Mouse (Mus musculus) erythroid progenitor cell, adult 5-6 weeks (primary cell): ENCODE data around the gene Peli2. TPM values are rescaled to one million over a fixed set of nuclear protein-coding genes. Genes with fewer than 3 reads are reported as not detected.
"Not testable (repeated sequence)": the region's sequence is repeated elsewhere in the genome, so short reads cannot be mapped to it uniquely, and the experiment has no call there.

Source experiments
- ATAC-seq: replicated peaks from 2 replicates; pipeline ENCODE4 v1.8.0; 2016; ENCODE audit warnings: moderate number of reproducible peaks, mild to moderate bottlenecking, moderate TSS enrichment, inconsistent platforms; ENCODE audit not compliant: poor library complexity, low FRiP score, severe bottlenecking
- total RNA-seq, 2 experiments: library from RNA; stranded (forward) in 1 of 2; stranded (reverse) in 1 of 2; fragments of 150-400 nt in 1 of 2; fragments of 186-747, 209-891 nt in 1 of 2; gene quantifications; 2 replicates each; pipeline versions ENCODE4 v1.2.3 to v1.2.4; 2015 to 2017; ENCODE audit warnings: low replicate concordance in 2 of 2

The Peli2 gene
- 0.72 and 2.5 TPM in 2 replicates for total RNA-seq (2015; ENCODE audit: low replicate concordance)
- total RNA-seq (2017; ENCODE audit: low replicate concordance), result 0.64 and 1.1 TPM in 2 replicates

- no peak for ATAC-seq
Measured at GRCm38 (mm10) chr14:48120752-48121528, at the start of gene Peli2. Gene Peli2, plus strand, starts transcription at chr14:48120823.

GRCm38 (mm10) chr14:48072104-48072503, 48.5 kb upstream of the Peli2 start:
- ATAC-seq, result no peak

- no peak for ATAC-seq
Measured at GRCm38 (mm10) chr14:48073247-48074161, 47.1 kb upstream of the Peli2 start.

DNA sequence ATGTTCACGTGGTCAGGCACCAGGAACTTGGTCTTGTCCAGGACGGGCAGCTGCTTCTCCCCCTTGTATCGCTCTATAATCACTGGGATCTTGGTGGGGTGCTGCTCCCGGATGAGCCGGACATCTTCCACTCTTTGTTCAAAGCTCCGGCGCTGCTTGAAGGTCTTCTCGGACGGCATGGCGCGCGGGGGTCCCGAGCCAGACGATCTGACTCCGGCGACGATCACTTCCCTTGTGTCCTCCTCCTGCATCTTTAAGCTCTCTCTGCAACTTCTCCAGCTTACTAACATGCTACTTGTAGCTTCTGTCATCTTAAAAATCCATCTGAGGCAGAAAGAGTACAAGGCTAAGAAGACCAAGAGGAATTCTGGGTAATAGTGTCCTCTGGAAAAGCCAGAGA, 41.0 kb upstream of the Peli2 start:
- ATAC-seq, result not testable (repeated sequence)

DNA sequence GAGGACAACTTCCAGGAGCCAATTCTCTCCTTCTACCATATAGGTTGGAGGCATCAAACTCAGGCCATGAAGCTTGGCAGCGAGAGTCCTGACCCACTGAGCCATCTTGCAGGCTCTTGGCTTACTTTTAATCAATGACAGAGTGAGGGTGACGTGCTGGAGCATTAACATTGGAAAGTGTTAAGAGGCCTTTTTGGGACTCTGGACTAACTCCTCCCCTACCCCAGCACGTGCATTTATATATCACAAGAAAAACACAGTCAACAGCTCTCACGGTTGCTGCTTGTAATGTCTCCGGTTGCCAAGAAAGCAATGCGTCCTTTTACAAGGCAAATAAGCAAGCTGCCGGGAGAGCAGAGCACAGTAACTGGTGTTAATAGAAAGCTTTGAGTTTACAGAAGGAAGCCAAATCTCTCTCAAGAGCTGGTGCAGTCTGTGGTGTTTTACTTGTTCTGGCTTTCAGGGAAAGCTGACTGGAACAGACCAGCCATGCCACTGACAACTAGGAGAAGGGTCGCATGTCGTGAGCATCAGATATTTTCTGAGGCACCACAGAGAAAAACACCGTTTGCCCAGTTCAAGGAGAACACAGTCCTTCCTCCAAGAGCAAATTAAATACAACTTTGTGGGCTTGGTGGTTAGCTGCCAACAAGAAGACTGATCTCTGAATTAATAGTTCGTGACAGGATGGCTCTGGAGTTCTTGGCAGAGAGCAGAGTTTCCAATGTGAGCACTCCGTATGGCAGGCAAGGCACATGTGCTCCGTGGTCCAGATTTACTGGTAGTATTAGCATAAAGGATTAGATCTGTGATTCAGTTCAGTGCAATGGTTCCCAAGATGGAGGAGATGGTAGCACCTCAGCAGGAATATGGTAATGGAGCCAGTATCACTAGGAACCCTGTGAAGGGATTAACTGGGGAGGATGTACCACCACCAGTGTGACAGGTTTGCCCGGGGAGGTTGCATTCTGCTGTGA, 36.5 kb upstream of the Peli2 start:
- no peak for ATAC-seq

DNA sequence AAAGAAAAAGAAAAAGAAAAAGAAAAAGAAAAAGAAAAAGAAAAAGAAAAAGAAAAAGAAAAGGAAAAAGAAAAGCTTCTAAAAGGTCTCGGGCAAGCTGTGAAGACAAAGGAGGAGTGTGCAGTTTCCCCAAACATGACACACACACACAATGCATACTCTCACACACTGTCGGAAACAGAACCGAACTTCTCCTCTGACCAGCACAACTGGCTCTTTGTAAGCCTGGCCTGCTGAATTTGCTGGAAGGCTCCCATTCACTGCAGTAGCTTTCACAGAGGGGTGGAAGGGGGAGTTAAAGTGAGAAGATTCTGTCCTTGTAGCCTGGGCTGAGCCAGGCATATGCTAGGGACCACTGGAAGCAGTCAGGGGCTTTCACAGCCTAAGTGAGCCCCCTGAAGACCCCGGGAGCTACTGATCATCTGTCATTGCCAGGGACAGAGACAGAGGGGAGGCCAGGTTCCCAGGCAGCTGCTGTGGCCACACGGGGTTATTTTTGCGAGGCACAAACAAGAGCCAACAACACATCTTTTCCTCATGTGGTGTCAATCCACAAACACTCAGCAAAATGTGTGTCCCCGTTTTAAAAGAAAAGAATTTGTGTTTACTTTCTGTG, 33.8 kb upstream of the Peli2 start:
- no peak for ATAC-seq

- ATAC-seq, result no peak
Measured at GRCm38 (mm10) chr14:48087298-48087830, 33.3 kb upstream of the Peli2 start.

DNA sequence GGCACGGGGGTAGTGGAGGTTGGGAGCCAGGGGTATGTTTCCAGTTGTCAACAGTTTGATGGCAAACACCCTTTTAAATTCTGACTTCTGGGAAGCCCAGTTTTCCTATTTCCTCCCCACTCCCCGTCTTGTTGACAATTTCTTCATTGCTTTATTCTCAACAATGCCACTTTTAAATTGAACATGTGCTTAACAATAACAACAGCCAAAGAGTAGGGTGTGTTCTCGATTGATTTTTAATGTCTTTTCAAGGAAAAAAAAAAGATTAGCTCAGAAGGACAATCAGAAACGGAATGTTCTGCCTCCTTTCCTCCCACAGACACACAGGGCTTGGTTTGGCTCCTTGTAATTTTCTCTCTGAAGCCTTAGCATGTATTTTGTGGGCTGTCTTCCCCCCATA, 30.2 kb upstream of the Peli2 start:
- ATAC-seq, result no peak

GRCm38 (mm10) chr14:48091160-48091559, 29.5 kb upstream of the Peli2 start:
- ATAC-seq, result no peak

- ATAC-seq, result no peak
Measured at GRCm38 (mm10) chr14:48098253-48098652, 22.4 kb upstream of the Peli2 start.

DNA sequence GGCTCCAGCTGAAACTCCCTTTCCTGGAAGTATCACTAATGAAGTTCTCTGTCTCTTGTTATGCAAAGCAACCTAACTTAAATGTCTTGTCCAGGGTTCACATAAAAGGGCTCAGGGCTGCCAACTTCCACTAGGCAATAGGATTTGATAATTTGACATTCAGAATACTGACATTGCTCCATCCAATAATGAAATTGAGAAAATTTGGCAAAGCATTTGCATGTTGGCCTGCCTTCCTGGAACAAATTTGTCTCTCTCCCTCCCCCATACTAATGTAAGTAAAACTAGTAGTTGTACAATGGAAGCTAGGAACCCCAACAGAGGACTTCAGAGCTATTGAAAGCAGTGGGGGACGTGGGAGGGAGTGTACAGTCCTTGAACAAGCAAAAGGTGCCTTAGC, 21.3 kb upstream of the Peli2 start:
- no peak for ATAC-seq

DNA sequence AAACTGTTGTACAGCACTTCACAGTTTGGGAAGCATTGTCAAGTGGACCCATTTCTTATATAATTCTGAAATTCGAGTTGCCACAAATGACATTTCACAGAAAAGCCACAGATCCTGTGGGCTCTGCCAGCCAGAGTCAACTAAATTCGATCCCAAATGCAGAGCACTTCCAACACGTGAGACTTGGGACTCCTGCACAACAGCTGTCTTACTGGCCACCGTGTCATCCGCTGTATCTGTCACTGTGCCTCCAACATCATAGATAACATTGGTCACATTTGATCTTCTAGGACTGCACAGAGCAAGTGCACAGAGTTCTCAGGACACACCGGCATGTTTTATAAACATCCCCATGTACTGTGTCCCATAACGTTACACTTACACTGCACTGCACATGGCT, 14.2 kb upstream of the Peli2 start:
- ATAC-seq, result no peak

GRCm38 (mm10) chr14:48117986-48118385, 2.6 kb upstream of the Peli2 start:
- no peak for ATAC-seq

DNA sequence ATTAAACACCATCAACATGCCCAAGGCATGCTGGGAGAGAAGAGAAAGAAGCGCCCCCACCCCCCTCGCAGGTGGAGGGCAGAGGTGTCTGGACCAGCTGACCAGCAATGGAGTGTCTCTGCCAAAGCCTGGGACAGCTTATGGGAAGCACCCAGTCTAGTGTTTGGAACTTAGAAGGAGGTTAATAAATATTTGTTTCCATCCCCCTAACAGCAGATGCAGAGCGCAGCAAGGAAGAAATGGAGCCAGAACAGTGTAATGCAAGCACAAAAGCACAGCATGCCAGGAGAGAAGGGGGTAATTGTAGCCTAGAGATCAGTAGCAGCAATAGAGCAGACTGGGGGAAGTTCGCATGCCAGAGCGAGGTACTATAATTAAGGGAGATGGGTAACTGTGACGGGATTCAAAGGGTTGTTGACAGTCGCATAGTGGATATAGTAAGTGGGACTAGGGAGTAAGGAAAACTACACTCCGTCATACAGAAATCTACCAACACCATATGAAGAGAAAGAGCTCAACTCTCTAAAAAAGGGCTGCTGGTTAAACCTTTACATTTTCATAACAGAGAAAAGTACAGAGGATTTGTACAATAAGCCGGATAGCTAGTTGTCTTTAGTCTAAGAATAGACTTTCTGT, 1.5 kb upstream of the Peli2 start:
- no peak for ATAC-seq

GRCm38 (mm10) chr14:48119648-48120270, 864 bp upstream of the Peli2 start:
- ATAC-seq, result no peak

- no peak for ATAC-seq
Measured at GRCm38 (mm10) chr14:48120443-48120751, 226 bp upstream of the Peli2 start.

- no peak for ATAC-seq
Measured at GRCm38 (mm10) chr14:48121529-48122517, 1.2 kb downstream of the Peli2 start.
